Mouse (Mus musculus) midbrain, embryonic 10.5 days (tissue): Measurements from ENCODE around the gene Tfap2a. TPM values are rescaled to one million over a fixed set of nuclear protein-coding genes. Genes with fewer than 3 reads are reported as not detected.
A peak's percentile ranks its signal among the peaks of the same experiment; 100 is the strongest.

Experiments
- DNase-seq: peaks from one replicate; pipeline ENCODE4 v3.0.0-alpha.2; 2017; ENCODE audit warnings: low spot score
- H3K27ac ChIP-seq: fragments of 300-500 bp; sonication (generic); replicated peaks from 2 replicates; pipeline ENCODE4 v1.5.1; 2016; ENCODE audit warnings: mild to moderate bottlenecking
- H3K27me3 ChIP-seq: fragments of 300-500 bp; sonication (generic); 2 replicates; pipeline ENCODE4 v1.6.1; 2016; ENCODE audit warnings: low read depth, mild to moderate bottlenecking; ENCODE audit not compliant: poor library complexity, severe bottlenecking
- H3K36me3 ChIP-seq: fragments of 300-500 bp; sonication (generic); 2 replicates; pipeline ENCODE4 v1.6.1; 2016; ENCODE audit warnings: mild to moderate bottlenecking, moderate library complexity
- H3K4me1 ChIP-seq: fragments of 300-500 bp; sonication (generic); 2 replicates; pipeline ENCODE4 v1.6.1; 2016
- H3K4me3 ChIP-seq: fragments of 300-500 bp; sonication (generic); 2 replicates; pipeline ENCODE4 v1.5.1; 2016; ENCODE audit warnings: mild to moderate bottlenecking, moderate library complexity
- H3K9me3 ChIP-seq: fragments of 300-500 bp; sonication (generic); replicated peaks from 2 replicates; pipeline ENCODE4 v1.6.1; 2016; ENCODE audit warnings: mild to moderate bottlenecking
- WGBS: fragments of 180-500 bp; shearing (Covaris S2); methylation state at CpG from one replicate; pipeline ENCODE4 v1.1.7; 2016; 5-methylcytosine and 5-hydroxymethylcytosine counted together
- polyA plus RNA-seq: library from polyadenylated mRNA; unstranded; fragments of >200 nt; fragmentation: Nextera tagmentation; extraction: Ambion mirVana; gene quantifications from 2 replicates; pipeline ENCODE4 v1.2.1, GENCODE M21; 2016

The Tfap2a gene
- polyA plus RNA-seq, result 2.3 and 2.5 TPM in 2 replicates

DNA sequence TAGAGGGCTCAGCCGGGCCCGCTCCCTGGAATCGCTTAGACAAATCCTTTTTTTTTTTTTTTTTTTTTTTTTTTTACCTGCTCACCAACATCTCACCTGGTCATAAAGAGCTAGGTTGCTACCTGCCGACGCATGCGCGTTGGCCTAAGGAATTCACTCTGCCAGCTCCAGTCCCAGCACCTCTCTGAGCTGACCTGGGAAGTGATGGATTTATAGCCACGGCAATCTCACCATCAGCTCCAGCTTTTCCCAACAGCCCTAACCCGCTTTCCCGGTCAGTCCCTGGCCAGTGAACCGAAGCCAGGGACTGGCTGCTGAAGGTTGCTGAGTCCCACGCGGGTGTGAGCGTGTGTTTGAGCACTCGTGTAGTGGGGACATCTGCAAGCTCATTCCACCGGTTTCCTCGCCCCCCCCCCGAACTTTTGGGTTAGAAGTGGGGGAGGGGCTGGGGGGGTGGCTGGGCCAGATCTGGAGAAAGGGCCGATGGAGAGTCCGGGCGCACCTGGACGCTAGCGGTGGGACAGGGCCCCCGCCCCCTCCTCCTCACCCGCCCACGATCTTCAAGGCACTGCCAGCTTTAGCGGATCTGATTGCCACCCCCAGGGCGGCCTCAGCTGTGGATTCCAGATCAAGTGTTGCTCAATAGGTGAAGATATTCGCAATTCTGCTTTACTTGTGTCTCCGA, at the start of gene Tfap2a:
Gene Tfap2a (minus strand): TSS at position 181 of the 685 bp plus-strand sequence.
- WGBS, result under 1% methylated on average over 30 of the region's 30 CpGs
- DNase-seq, result peak; percentile 40
- H3K36me3 ChIP-seq, result no peaks in the 10 kb centered on the region
- H3K27ac ChIP-seq, result no peak within 1 kb of the TSS
- H3K4me1 ChIP-seq, result peaks cover 27% of the 10 kb centered on the region
- H3K9me3 ChIP-seq, result no peaks in the 10 kb centered on the region
- H3K27me3 ChIP-seq, result peaks cover 100% of the 10 kb centered on the region
- H3K4me3 ChIP-seq, result 0 out of 2 replicates have a peak within 1 kb of the TSS, but pooled peaks have one; percentile 16

DNA sequence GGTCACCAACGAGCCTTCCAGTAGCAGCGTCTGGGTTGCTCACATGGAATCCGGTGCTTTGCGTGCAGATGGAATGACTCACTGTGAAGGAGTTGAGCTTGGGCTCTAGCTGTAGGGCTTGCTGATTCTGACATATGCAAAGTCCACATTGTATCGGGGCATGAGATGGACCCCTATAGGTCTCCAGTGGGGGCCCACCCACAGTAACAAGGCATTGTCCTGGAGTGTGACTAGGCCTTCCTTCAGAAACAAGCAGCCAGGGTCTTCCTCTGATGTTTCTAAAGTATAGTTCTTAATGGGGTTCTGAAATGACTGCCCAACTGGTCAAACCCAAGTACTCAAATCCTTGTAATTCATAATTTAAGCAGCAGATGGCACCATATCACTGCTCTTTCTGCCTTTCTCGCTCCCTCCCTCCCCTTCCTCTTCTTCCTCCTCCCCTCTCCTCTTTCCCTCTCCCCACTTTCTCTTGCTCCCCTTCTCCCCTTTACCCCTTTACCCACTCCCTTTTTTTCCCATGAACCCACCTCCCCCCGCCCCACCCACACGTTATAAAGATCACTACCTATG, 46.1 kb upstream of the Tfap2a start:
- H3K27me3 ChIP-seq, result no peaks in the 10 kb centered on the region
- H3K27ac ChIP-seq, result no peak overlapping the region
- no peak overlapping the region for H3K4me3 ChIP-seq
- DNase-seq, result no peak
- no peaks in the 10 kb centered on the region for H3K9me3 ChIP-seq
- H3K4me1 ChIP-seq, result no peaks in the 10 kb centered on the region
- WGBS, result 43% methylated on average over 8 of the region's 8 CpGs
- H3K36me3 ChIP-seq, result no peaks in the 10 kb centered on the region

- Histone ChIP-seq H3K9me3 (no peaks in the 10 kb centered on the region), H3K4me3 (no peak overlapping the region), H3K4me1 (no peaks in the 10 kb centered on the region), H3K27me3 (peaks cover 5% of the 10 kb centered on the region; the same call in 1 of the 2 replicates), H3K27ac (no peak overlapping the region), H3K36me3 (no peaks in the 10 kb centered on the region)
- no peak for DNase-seq
Measured at GRCm38 (mm10) chr13:40757995-40758394, 19.8 kb upstream of the Tfap2a start.

- Histone ChIP-seq H3K4me1 (no peaks in the 10 kb centered on the region), H3K27me3 (peaks cover 10% of the 10 kb centered on the region), H3K27ac (no peak overlapping the region), H3K4me3 (no peak overlapping the region), H3K36me3 (no peaks in the 10 kb centered on the region), H3K9me3 (no peaks in the 10 kb centered on the region)
- 72% methylated on average over 7 of the region's 7 CpGs for WGBS
- DNase-seq, result no peak
Measured at GRCm38 (mm10) chr13:40756356-40756755, 18.2 kb upstream of the Tfap2a start.

- Histone ChIP-seq H3K36me3 (no peaks in the 10 kb centered on the region), H3K4me1 (no peaks in the 10 kb centered on the region; the same call in 1 of the 2 replicates), H3K27me3 (peaks cover 30% of the 10 kb centered on the region), H3K9me3 (no peaks in the 10 kb centered on the region), H3K27ac (no peak overlapping the region), H3K4me3 (no peak overlapping the region)
- 94% methylated on average over 10 of the region's 10 CpGs for WGBS
- DNase-seq, result no peak
Measured at GRCm38 (mm10) chr13:40754091-40754490, 15.9 kb upstream of the Tfap2a start.

GRCm38 (mm10) chr13:40751889-40752288, 13.7 kb upstream of the Tfap2a start:
- DNase-seq, result no peak
- H3K27me3 ChIP-seq, result peaks cover 46% of the 10 kb centered on the region
- WGBS, result 86% methylated on average over 10 of the region's 10 CpGs
- H3K36me3 ChIP-seq, result no peaks in the 10 kb centered on the region
- no peaks in the 10 kb centered on the region; the same call in 1 of the 2 replicates for H3K4me1 ChIP-seq
- no peaks in the 10 kb centered on the region for H3K9me3 ChIP-seq
- H3K27ac ChIP-seq, result no peak overlapping the region
- H3K4me3 ChIP-seq, result no peak overlapping the region

- 70% methylated on average over 9 of the region's 9 CpGs for WGBS
- H3K36me3 ChIP-seq, result no peaks in the 10 kb centered on the region
- no peak for DNase-seq
- H3K27me3 ChIP-seq, result peaks cover 68% of the 10 kb centered on the region
- peaks cover 5% of the 10 kb centered on the region for H3K4me1 ChIP-seq
- no peak overlapping the region for H3K4me3 ChIP-seq
- peaks cover 8% of the 10 kb centered on the region; the same call in 1 of the 2 replicates for H3K9me3 ChIP-seq
- no peak overlapping the region for H3K27ac ChIP-seq
Measured at GRCm38 (mm10) chr13:40749603-40749905, 11.4 kb upstream of the Tfap2a start.

- H3K27me3 ChIP-seq, result peaks cover 74% of the 10 kb centered on the region
Measured at GRCm38 (mm10) chr13:40748785-40749602, 10.8 kb upstream of the Tfap2a start.

GRCm38 (mm10) chr13:40744111-40744805, 6.1 kb upstream of the Tfap2a start:
- Histone ChIP-seq H3K4me1 (peaks cover 9% of the 10 kb centered on the region), H3K27me3 (peaks cover 98% of the 10 kb centered on the region), H3K9me3 (peaks cover 8% of the 10 kb centered on the region; the same call in 1 of the 2 replicates), H3K4me3 (peak overlapping the region; percentile 29), H3K27ac (no peak overlapping the region), H3K36me3 (no peaks in the 10 kb centered on the region)
- under 1% methylated on average over 19 of the region's 19 CpGs for WGBS
- peak; percentile 30 for DNase-seq

More at GRCm38 (mm10) chr13:40748785-40749602, 10.8 kb upstream of the Tfap2a start:
- H3K4me1 ChIP-seq, result peaks cover 9% of the 10 kb centered on the region
- WGBS, result 15% methylated on average over 19 of the region's 19 CpGs
- H3K36me3 ChIP-seq, result no peaks in the 10 kb centered on the region
- no peak overlapping the region for H3K27ac ChIP-seq
- peaks cover 8% of the 10 kb centered on the region; the same call in 1 of the 2 replicates for H3K9me3 ChIP-seq
- H3K4me3 ChIP-seq, result peak overlapping the region; percentile 31; the same call in 1 of the 2 replicates
- peak; percentile 44 for DNase-seq

GRCm38 (mm10) chr13:40743221-40743620, 5.0 kb upstream of the Tfap2a start:
- no peak for DNase-seq
- H3K4me3 ChIP-seq, result no peak overlapping the region

DNA sequence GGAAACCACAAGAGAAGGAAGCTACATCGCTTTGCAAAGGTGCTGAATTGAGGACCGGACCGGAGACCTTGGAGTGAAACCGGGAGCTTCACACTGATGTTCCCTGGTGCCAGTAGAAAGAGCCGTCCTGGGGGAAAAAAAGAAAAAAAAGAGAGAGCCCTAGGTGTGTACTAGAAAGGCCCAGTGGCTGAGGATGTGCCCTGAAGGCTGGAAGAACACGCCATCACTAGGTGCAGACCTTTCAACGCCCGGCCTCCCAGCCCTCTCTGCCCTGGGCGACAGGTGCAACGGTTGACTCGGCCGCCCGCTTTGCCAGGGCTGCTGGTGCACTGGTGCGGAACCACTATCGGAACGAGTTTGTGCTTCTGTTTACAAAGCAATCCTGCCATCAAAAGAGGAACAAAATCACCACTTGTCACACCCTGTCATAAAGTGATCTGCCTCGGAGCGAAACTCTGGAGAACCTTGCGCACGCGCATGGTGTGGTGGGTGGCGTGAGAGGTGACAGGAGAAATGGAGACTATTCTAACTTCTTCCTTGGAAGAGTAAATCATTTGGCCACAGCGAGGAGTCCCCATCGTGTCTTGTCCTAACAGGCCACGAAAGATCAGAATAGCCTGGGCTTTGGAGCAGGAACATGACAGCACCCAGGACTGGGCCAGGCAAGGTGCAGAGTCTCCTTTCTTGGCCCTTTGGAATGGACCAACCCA, 3.8 kb upstream of the Tfap2a start:
- H3K4me1 ChIP-seq, result peaks cover 18% of the 10 kb centered on the region
- no peaks in the 10 kb centered on the region for H3K36me3 ChIP-seq
- 2% methylated on average over 25 of the region's 25 CpGs for WGBS
- no peak overlapping the region for H3K4me3 ChIP-seq
- peaks cover 100% of the 10 kb centered on the region for H3K27me3 ChIP-seq
- peaks cover 8% of the 10 kb centered on the region; the same call in 1 of the 2 replicates for H3K9me3 ChIP-seq
- DNase-seq, result peak; percentile 26
- H3K27ac ChIP-seq, result no peak overlapping the region

More at GRCm38 (mm10) chr13:40743221-40743620, 5.0 kb upstream of the Tfap2a start:
- Histone ChIP-seq H3K4me1 (peaks cover 14% of the 10 kb centered on the region), H3K27ac (no peak overlapping the region), H3K36me3 (no peaks in the 10 kb centered on the region), H3K9me3 (peaks cover 8% of the 10 kb centered on the region; the same call in 1 of the 2 replicates), H3K27me3 (peaks cover 100% of the 10 kb centered on the region)
- WGBS, result 7% methylated on average over 4 of the region's 4 CpGs

GRCm38 (mm10) chr13:40741436-40741835, 3.3 kb upstream of the Tfap2a start:
- Histone ChIP-seq H3K9me3 (peaks cover 8% of the 10 kb centered on the region; the same call in 1 of the 2 replicates), H3K36me3 (no peaks in the 10 kb centered on the region), H3K4me1 (peaks cover 18% of the 10 kb centered on the region), H3K27me3 (peaks cover 100% of the 10 kb centered on the region), H3K4me3 (no peak overlapping the region), H3K27ac (no peak overlapping the region)
- peak; percentile 17 for DNase-seq
- 1% methylated on average over 7 of the region's 7 CpGs for WGBS
